In the genomic region with DNA sequence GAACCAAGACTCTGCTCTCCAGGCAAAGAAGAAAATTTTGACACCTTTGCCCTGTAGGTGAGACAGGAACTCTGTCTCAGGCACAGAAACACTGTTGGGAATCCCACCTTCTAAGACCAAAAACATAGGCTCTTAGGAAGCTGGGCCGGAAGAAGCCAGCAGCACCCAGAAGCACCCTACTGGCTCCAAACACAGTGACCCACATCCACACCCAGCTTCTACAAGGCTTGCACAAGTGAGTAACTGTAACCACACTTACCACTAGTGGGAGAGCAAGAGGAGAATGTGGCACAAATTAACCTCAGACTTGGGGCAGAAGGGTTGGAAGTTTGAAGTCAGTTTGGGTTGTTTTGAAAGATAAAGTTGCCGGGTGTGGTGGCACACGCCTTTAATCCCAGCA, we compare ENCODE assay signal across 8 mouse cellular contexts. TPM values are rescaled to one million over a fixed set of nuclear protein-coding genes. Genes with fewer than 3 reads are reported as not detected.
DNase-seq lines count a peak whose midpoint lies in the region; ATAC-seq and TF ChIP-seq lines count a peak whose summit lies in the region.

No protein-coding gene starts in this region.

- peak overlapping the region; percentile 93 for H3K27ac ChIP-seq in heart, embryonic 13.5 days (replicated peaks)
- peak overlapping the region; percentile 94 for H3K27ac ChIP-seq in bone marrow, adult 2 months (ENCODE audit: control insufficient read depth, insufficient read depth, low read depth, low read length, poor library complexity)
- peak overlapping the region; percentile 59 for H3K27ac ChIP-seq in liver, embryonic 12.5 days
- H3K27ac ChIP-seq in midbrain, embryonic 15.5 days: no peak overlapping the region

- H3K4me1 ChIP-seq in heart, embryonic 13.5 days: peaks cover 34% of the 10 kb centered on the region
- peaks cover 10% of the 10 kb centered on the region for H3K4me1 ChIP-seq in bone marrow, adult 2 months (ENCODE audit: control insufficient read depth, insufficient read depth, low read length)
- peaks cover 45% of the 10 kb centered on the region for H3K4me1 ChIP-seq in liver, embryonic 12.5 days
- H3K4me1 ChIP-seq in midbrain, embryonic 15.5 days: peaks cover 7% of the 10 kb centered on the region

- DNase-seq in heart, postnatal 14 days: no peak
- peak; percentile 71 for DNase-seq in 3T3-L1 (ENCODE audit: low read depth, low spot score)
- no peak for DNase-seq in ovary, postnatal 36 days (ENCODE audit: low spot score)
- no peak for DNase-seq in layer of hippocampus, postnatal 25 days (ENCODE audit: extremely low spot score in 1 of 2, low spot score in 1 of 2)

- H3K9me3 ChIP-seq in heart, embryonic 13.5 days: no peaks in the 10 kb centered on the region
- H3K9me3 ChIP-seq in liver, embryonic 12.5 days (replicated peaks): no peaks in the 10 kb centered on the region
- H3K9me3 ChIP-seq in midbrain, embryonic 15.5 days: no peaks in the 10 kb centered on the region

- intact Hi-C loops in heart, postnatal 14 days (cut with DNase I): loop anchor here (2.0 kb wide), 1 partner anchor 23 kb away; the partner anchor contains the start of gene Stoml1

- no peak for TF ChIP-seq POLR2A in bone marrow, adult 2 months (IDR thresholded peaks at IDR 0.05; ENCODE audit: borderline replicate concordance, control insufficient read depth, low read depth, low read length)

- H3K9ac ChIP-seq in heart, embryonic 13.5 days: peak overlapping the region; percentile 74
- no peak overlapping the region for H3K9ac ChIP-seq in liver, embryonic 12.5 days
- no peak overlapping the region for H3K9ac ChIP-seq in midbrain, embryonic 15.5 days

- H3K36me3 ChIP-seq in heart, embryonic 13.5 days: no peaks in the 10 kb centered on the region
- H3K36me3 ChIP-seq in liver, embryonic 12.5 days: no peaks in the 10 kb centered on the region
- H3K36me3 ChIP-seq in midbrain, embryonic 15.5 days (replicated peaks): no peaks in the 10 kb centered on the region

- no peak for ATAC-seq in heart, embryonic 13.5 days (ENCODE audit: extremely low read depth, insufficient number of reproducible peaks, low FRiP score, low TSS enrichment)
- no peak for ATAC-seq in liver, embryonic 12.5 days
- no peak for ATAC-seq in midbrain, embryonic 15.5 days (replicated peaks)

- TF ChIP-seq CTCF in bone marrow, adult 2 months (IDR thresholded peaks at IDR 0.05; ENCODE audit: control insufficient read depth, insufficient read depth, low read length): no peak

- peak overlapping the region; percentile 54 for H3K4me2 ChIP-seq in heart, embryonic 13.5 days
- peak overlapping the region; percentile 25 for H3K4me2 ChIP-seq in liver, embryonic 12.5 days
- no peak overlapping the region for H3K4me2 ChIP-seq in midbrain, embryonic 15.5 days

- no peak overlapping the region for H3K4me3 ChIP-seq in heart, embryonic 13.5 days
- H3K4me3 ChIP-seq in bone marrow, adult 2 months (replicated peaks; ENCODE audit: control insufficient read depth, low read depth, low read length): peak overlapping the region; percentile 33
- no peak overlapping the region for H3K4me3 ChIP-seq in liver, embryonic 12.5 days
- no peak overlapping the region for H3K4me3 ChIP-seq in midbrain, embryonic 15.5 days

- 70% methylated on average over 3 of the region's 3 CpGs for WGBS in heart, embryonic 13.5 days
- WGBS in bone marrow, adult 2 months: 3% methylated on average over 3 of the region's 3 CpGs
- WGBS in liver, embryonic 12.5 days (ENCODE audit: insufficient replicate concordance): 28% methylated on average over 3 of the region's 3 CpGs
- 91% methylated on average over 3 of the region's 3 CpGs for WGBS in midbrain, embryonic 15.5 days

- H3K27me3 ChIP-seq in heart, embryonic 13.5 days (replicated peaks): no peaks in the 10 kb centered on the region
- no peaks in the 10 kb centered on the region for H3K27me3 ChIP-seq in liver, embryonic 12.5 days (replicated peaks)
- no peaks in the 10 kb centered on the region for H3K27me3 ChIP-seq in midbrain, embryonic 15.5 days (replicated peaks)

RNA-seq across cellular contexts. Expression of gene Stoml1, which starts 22.8 kb away (rescaled TPM):
- 25.0 and 25.6 TPM in 2 replicates for polyA plus RNA-seq in heart, embryonic 13.5 days (2015; fragmentation: Nextera tagmentation; extraction: Ambion mirVana)
- 10 to 100 TPM; 12.7 to 12.9 TPM for total RNA-seq in heart, postnatal 14 days (2021)
- 14.4 and 24.5 TPM in 2 replicates for polyA plus RNA-seq in bone marrow, adult 2 months (2011; ENCODE audit: insufficient read depth, insufficient read length, low replicate concordance, missing spikeins)
- polyA plus RNA-seq in liver, embryonic 12.5 days (2016; fragmentation: Nextera tagmentation; extraction: Ambion mirVana): 6.5 and 6.6 TPM in 2 replicates
- total RNA-seq in layer of hippocampus, postnatal 25 days (2021): 10 to 100 TPM; 71.3 to 78.6 TPM
- polyA plus RNA-seq in midbrain, embryonic 15.5 days (2015; fragmentation: Nextera tagmentation; extraction: Ambion mirVana): 136 and 140 TPM in 2 replicates

RNA-seq across cellular contexts. Expression of gene Pml, which starts 26.2 kb away (rescaled TPM):
- 11.9 and 12.9 TPM in 2 replicates for polyA plus RNA-seq in heart, embryonic 13.5 days (2015; fragmentation: Nextera tagmentation; extraction: Ambion mirVana)
- 10 to 100 TPM; 10.9 to 11.9 TPM for total RNA-seq in heart, postnatal 14 days (2021)
- polyA plus RNA-seq in bone marrow, adult 2 months (2011; ENCODE audit: insufficient read depth, insufficient read length, low replicate concordance, missing spikeins): 48.3 and 92.4 TPM in 2 replicates
- polyA plus RNA-seq in liver, embryonic 12.5 days (2016; fragmentation: Nextera tagmentation; extraction: Ambion mirVana): 24.4 and 26.5 TPM in 2 replicates
- total RNA-seq in layer of hippocampus, postnatal 25 days (2021): 10 to 100 TPM in 1 of 2 experiments, 1 to 10 TPM in 1; 8.4 to 11.0 TPM
- 3.9 and 5.0 TPM in 2 replicates for polyA plus RNA-seq in midbrain, embryonic 15.5 days (2015; fragmentation: Nextera tagmentation; extraction: Ambion mirVana)

RNA-seq across cellular contexts. Expression of gene Loxl1, which starts 37.2 kb away (rescaled TPM):
- polyA plus RNA-seq in heart, embryonic 13.5 days (2015; fragmentation: Nextera tagmentation; extraction: Ambion mirVana): 51.5 TPM in 2 replicates
- 10 to 100 TPM; 50.5 to 53.2 TPM for total RNA-seq in heart, postnatal 14 days (2021)
- polyA plus RNA-seq in bone marrow, adult 2 months (2011; ENCODE audit: insufficient read depth, insufficient read length, low replicate concordance, missing spikeins): 4.0 and 5.2 TPM in 2 replicates
- polyA plus RNA-seq in liver, embryonic 12.5 days (2016; fragmentation: Nextera tagmentation; extraction: Ambion mirVana): 3.7 and 5.1 TPM in 2 replicates
- total RNA-seq in layer of hippocampus, postnatal 25 days (2021): 1 to 10 TPM; 3.1 to 4.0 TPM
- polyA plus RNA-seq in midbrain, embryonic 15.5 days (2015; fragmentation: Nextera tagmentation; extraction: Ambion mirVana): 6.0 and 7.2 TPM in 2 replicates
